Mouse (Mus musculus) B cell, adult 67 days (primary cell): Measurements from ENCODE around the gene Rtf1. TPM values are rescaled to one million over a fixed set of nuclear protein-coding genes. Genes with fewer than 3 reads are reported as not detected.

Experiments used
- total RNA-seq, 2 experiments: library from RNA; stranded (reverse); gene quantifications; 4 replicates each; pipeline ENCODE4 v1.2.4; 2023

Rtf1 gene
- 10 to 100 TPM; 46.5 to 54.3 TPM for total RNA-seq

DNA sequence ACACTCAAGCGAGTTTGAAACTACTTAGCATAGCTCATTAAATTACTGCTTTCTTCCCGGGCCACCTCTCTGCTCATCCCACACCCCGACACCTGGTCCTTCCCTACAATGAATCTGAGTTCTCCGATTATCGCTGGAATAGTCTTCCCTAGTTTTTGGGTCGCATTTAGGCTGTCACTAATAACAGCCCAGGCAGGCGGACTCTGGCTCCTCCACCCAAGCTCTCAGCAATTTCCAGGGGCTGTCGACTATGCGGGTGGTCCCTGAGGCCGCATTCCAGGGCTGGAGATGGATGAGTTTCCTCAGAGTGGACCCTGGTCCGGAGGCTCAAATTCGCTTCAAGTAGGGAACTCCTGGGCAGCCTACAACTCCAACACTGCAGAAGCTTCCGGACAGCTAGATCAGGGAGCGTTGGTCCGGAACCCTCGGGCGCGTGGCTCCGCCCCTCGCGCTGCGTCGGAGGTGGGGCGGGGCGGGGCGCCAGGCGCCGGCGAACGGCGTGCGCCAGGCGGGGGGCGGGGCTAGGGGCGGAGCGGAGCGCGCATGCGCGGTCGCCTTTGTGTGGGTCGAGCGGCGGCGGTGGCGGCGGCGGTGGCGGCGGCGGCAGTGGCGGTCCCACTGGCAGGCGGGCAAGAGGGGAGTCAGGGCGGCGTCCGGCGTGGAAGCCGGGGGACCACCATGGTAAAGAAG lies at the start of gene Rtf1:
Gene Rtf1, plus strand, starts transcription at position 544 of the 690 bp plus-strand sequence.

DNA sequence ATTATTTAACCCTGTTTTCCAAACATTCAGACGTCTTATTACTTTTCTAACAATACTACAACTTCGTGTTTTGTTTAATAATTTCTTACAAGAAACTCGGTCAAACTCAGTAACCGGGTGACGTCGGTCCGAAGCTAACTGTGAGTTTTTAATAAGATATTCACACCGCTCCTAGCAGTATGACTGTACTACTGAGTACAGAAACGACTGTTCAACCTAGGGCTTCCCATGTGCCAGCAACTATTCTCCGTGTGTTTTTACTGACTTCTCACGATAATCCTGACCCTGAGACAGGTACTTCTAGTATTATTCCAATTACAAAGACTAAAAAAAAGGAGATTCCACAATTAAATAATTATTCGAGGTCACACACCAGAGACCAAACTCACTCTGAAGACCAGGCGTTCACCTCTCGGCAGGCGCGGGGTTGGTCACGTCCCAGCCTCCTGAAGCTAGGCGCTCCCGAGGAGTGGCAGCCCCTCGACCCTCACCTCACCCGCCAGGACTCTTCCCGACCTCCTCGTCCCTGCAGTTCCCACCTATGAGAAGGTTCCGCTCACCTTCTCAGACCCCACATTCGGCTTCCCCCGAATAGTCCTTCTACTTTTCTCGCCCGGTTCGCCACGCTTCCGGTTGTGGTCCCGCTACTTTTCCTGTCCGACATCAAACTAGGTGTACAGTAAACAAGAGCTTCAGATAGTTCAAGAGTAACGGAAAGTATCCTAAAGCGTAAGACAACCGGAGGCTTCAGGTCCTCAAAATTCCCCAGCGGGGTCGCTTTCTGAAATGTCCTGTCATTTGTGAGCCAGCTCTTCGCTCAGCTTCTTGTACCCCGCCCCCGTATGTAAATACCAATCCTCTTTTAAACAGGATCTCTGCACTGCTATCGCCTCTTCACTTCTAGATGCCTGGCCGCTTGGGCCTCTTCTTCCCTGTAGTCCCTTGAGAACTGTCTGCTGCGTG lies 12.4 kb upstream of the Rtf1 start, which contains the start of gene Ndufaf1:
Gene Ndufaf1, minus strand, starts transcription at position 608 of the 963 bp plus-strand sequence.

DNA sequence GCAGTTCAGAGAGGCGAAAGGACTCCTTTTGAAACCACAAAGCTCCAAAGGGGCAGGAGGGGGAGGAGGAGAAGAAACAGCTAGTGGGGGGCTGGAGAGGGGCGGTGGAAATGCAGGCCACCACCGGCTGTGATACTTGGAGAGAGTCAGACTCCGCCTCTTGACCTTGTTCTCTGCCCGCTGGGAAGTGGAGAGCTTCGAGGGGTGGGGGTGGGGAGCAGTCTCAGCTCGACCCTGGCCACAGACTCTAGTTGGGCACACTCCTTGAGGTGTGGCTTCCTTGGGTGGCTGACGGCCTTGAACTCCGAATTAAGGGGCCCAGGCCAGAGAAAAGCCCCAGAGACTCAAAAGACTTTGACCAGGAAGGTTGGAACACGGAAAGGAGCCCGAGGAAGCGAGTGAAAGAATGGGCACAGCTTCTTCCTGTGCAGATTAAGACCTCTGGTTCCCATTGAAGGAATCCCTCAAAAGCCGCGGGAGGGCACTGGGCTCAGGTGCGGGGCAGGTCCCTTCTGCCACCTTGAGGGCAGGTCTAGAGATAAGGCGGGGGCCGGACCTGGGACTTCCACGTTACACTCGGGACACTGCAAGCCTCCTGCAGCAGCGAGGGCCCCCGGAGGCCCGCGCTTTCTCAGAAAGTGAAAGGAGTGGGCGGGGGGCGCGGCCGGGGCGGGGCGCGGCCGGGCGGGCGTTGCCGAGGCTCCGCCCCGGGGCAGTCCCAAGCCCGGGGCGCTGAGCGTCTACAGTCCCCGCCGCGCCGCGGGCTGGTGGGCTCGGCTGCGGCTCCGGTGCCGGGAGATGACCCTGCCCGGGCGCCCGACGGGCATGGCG lies 66.9 kb downstream of the Rtf1 start, which contains the start of gene Itpka:
Gene Itpka, plus strand, starts transcription at position 757 of the 831 bp plus-strand sequence.

DNA sequence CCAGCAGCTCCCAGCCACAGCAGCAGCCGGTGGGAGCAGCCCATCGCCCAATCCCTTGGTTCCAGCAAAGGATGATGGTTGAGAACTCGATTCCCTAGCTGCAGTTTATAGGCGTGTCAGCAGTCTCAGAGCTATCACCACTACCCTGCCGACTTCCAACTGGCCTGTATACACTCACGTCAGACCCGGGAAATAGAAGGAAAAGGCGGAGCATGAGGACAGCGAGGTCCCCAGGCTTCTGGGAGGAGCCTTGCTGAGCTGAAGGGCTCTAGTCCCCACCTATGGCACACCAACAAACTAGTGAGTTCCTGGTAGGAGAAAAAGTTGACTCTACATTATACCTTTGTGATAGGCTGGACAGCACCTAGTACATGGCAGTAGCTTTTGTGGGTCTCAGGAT lies 85.4 kb downstream of the Rtf1 start, which contains the start of gene Ltk:
Gene Ltk, minus strand, starts transcription at position 181 of the 400 bp plus-strand sequence.

Other genes starting within 250 kb of the Rtf1 start
- gene Ino80, start 197.4 kb upstream of the Rtf1 start, total RNA-seq, result 10 to 100 TPM; 47.3 to 48.9 TPM
- not detected for gene Exd1, start 127.4 kb upstream of the Rtf1 start, total RNA-seq
- 10 to 100 TPM; 69.4 to 75.0 TPM for gene Chp1, start 127.4 kb upstream of the Rtf1 start, total RNA-seq
- 1 to 10 TPM; 1.8 to 3.8 TPM for gene Nusap1, start 56.8 kb upstream of the Rtf1 start, total RNA-seq
- gene Oip5, start 56.6 kb upstream of the Rtf1 start, total RNA-seq, result 1 to 10 TPM; 1.1 to 2.0 TPM
- 10 to 100 TPM; 19.4 to 21.6 TPM for gene Ndufaf1, start 12.2 kb upstream of the Rtf1 start, total RNA-seq
- gene Itpka, start 67.3 kb downstream of the Rtf1 start, total RNA-seq, result under 1 TPM; 0.38 to 0.71 TPM
- 10 to 100 TPM; 21.7 to 24.8 TPM for gene Ltk, start 85.4 kb downstream of the Rtf1 start, total RNA-seq
- 10 to 100 TPM; 32.2 to 34.8 TPM for gene Rpap1, start 112.5 kb downstream of the Rtf1 start, total RNA-seq
- gene Tyro3, start 122.7 kb downstream of the Rtf1 start, total RNA-seq, result not detected
- 100 to 1,000 TPM; 132 to 136 TPM for gene Mga, start 222.2 kb downstream of the Rtf1 start, total RNA-seq